Mouse (Mus musculus): ENCODE measurements around the gene Gm13124.
"Not testable (repeated sequence)": the region's sequence is repeated elsewhere in the genome, so short reads cannot be mapped to it uniquely, and the experiment has no call there.

The Gm13124 gene

DNA sequence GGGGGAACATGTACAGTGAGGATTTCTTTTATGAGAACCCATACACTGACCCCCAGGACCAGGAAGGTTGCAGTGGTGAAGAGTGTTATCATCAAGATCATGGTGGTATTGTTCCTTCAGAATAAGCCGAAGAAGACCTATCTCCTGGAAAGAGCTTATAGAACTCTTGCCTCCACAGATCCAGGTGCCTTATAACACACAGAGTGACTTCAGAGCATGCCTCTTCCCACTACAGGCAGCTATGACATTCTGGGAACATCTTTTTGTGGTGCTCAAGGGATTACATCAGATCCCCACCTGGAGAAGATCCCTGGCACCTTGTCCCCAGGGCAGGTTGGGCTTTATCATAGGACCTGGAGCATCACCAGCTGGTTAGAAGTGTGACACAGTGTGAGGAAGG lies at the start of gene Gm13124:
Gene Gm13124 (minus strand): TSS at position 101 of the 400 bp plus-strand sequence.
- no peak for DNase-seq

GRCm38 (mm10) chr4:144614586-144614985 lies 49.7 kb upstream of the Gm13124 start:
- DNase-seq = no peak

DNA sequence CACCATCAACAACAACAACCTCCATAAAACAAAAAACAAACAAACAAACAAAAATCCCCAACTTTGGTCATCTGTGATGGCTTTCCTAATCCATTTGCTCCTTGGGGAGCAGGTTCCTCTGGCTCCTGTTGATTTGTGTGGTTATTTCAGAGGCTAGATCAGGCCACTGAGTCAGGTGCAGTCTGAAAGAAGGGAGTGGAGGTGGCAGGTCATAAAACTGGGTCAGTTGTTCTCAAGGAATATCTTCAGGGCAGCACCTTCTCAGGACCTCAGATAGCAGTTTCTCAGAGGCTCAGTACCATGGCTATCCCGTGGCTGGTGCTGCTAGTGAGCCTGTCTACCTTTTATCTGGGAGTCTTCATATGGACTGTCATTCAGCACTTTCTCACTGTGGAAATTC lies 48.5 kb upstream of the Gm13124 start, which contains the start of gene Aadacl4:
Gene Aadacl4 (plus strand): TSS at position 301 of the 400 bp plus-strand sequence.
- DNase-seq = no peak

DNA sequence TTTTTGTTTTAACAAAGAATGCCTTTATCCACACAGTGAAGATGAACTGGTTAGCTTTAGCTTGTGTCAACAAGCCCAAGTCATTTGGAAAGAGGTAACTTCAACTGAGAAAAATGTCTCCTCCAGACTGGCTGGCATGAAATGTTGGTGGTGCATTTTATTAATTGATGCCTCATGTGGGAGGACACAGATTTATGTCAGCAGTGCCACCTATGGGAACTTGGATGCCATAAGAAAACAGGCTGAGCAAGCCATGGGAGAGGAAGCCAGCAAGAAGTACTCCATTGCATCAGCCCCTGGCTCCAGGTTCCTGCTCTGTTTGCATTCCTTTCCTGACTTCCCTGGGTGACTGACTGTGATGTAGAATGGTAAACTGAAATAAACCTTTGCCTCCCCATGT lies 27.9 kb upstream of the Gm13124 start:
- DNase-seq = no peak

GRCm38 (mm10) chr4:144586207-144586606 lies 21.3 kb upstream of the Gm13124 start:
- DNase-seq = not testable (repeated sequence)

GRCm38 (mm10) chr4:144567752-144568151 lies 2.8 kb upstream of the Gm13124 start:
- no peak for DNase-seq

DNA sequence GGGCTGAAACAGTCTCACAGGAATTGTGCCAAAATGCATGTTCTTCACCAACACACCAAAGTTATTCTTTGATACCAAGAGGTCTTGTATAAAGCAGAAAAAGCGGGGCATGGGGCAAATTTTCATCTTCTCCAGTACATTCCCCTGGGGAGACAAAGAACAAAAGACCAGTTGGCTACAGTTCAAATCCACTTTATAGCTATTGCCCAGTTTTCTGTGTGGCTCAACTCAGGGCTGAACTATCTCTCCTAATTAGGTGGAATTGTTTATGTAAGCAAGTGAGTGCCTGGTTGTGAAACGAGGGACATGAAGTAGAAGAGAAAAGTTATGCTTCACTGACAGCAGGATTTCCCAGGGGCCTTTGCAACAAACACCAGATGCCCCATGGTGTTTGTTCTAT lies 3.7 kb downstream of the Gm13124 start:
- DNase-seq = no peak

DNA sequence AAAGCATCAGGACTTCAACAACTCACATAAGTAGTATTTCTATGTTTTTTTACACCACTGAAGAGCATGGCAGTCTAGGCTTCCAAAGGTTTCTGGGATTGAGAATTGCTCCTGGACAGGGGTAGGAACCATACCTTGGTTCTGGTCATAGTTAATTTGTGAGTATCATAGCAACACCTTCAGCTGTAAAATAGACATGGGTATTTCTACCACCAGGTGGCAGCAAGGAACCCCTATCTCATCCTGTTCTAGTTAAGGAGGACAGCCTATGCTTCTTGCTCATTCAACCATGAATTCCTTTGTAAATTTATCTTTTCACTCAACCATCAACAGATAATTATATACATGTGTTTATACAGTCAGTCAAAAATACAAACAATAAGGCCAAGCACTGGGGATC lies 5.1 kb downstream of the Gm13124 start:
- DNase-seq = no peak

DNA sequence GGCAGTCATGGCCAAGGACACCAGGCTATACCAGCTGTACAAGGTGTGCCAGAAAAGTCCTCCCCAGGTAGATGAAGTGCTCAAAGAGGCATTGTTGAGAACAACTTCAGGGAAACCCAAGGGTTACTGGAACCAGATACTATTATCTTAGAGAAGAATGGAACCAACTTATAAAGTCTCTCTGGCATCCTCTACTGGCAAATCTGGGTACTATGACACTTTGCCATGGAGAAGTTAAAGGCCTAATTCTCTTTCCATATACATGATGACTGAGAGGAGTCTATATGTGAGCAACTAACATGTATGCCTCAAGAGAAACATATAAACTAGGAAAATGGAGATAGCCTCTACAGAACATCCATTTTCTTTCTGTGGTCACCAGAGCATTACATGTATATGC lies 13.8 kb downstream of the Gm13124 start:
- DNase-seq = no peak

- not testable (repeated sequence) for DNase-seq
These were observed 19.6 kb downstream of the Gm13124 start for GRCm38 (mm10) chr4:144545339-144545738.

- DNase-seq = no peak
These were observed 20.2 kb downstream of the Gm13124 start for GRCm38 (mm10) chr4:144544689-144545088.

DNA sequence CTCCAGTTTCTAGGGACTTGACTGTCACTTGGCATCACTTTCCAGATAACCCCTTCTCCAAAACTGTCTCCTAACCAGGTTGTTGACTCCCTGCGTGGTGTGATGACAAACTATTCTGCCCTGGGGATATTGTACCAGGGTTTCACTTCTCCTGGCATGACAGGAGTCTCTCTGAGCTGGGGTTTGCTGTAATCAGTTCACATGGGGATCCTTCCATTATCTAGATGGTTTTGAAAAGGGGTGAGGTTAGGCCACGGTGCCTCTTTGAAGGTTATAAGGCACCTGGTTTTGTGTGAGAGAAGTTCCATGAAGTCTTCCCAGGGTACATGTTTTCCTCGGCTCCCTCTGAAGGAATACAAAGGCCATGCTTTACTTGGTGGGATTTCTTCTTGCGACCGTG lies 45.4 kb downstream of the Gm13124 start, which contains the start of gene 9430007A20Rik:
Gene 9430007A20Rik (plus strand): TSS at position 301 of the 400 bp plus-strand sequence.
- no peak for DNase-seq

- no peak for DNase-seq
These were observed 58.4 kb downstream of the Gm13124 start for GRCm38 (mm10) chr4:144506518-144506917.

Measured in lung, postnatal 10 days (tissue).